In genomic region chr17:27652046-27652790, GRCm38 (mm10) we compare ENCODE assay signal across 25 mouse cellular contexts. TPM values are rescaled to one million over a fixed set of nuclear protein-coding genes. Genes with fewer than 3 reads are reported as not detected.
A peak's percentile ranks its signal among the peaks of the same experiment; 100 is the strongest.
DNase-seq lines count a peak whose midpoint lies in the region; ATAC-seq and TF ChIP-seq lines count a peak whose summit lies in the region.
"Had no signal": no experiment of that assay in that cellular context is flagged by ENCODE, and none has a peak within 500 bp of the region (broad histone marks: within the 10 kb centered on the region; RNA-seq: fewer than 3 reads in every experiment).

No protein-coding gene starts in this region.

- DNase-seq in hindbrain, embryonic 10.5 days (ENCODE audit: low spot score): no peak
- DNase-seq in hindbrain, embryonic 14.5 days (ENCODE audit: low spot score): no peak
- DNase-seq in thymus, postnatal 0 days (ENCODE audit: low spot score): peak; percentile 67
- DNase-seq in ovary, postnatal 14 days (ENCODE audit: low spot score): no peak
- DNase-seq: cerebellum, adult 8-10 months; gastrocnemius, postnatal 14 days; heart, adult 2 months; heart, postnatal 36 days; kidney, adult 8-10 months; kidney, postnatal 36 days; right cerebral cortex, postnatal 25 days had no signal

- no peak for ATAC-seq in hindbrain, embryonic 14.5 days (ENCODE audit: low FRiP score)
- ATAC-seq in granulocyte monocyte progenitor cell, adult 5-6 weeks (replicated peaks; ENCODE audit: poor library complexity, severe bottlenecking): peak; percentile 41
- ATAC-seq in midbrain, embryonic 15.5 days (replicated peaks): no peak
- ATAC-seq in kidney, embryonic 15.5 days (replicated peaks; ENCODE audit: low FRiP score): no peak
- ATAC-seq: forebrain, embryonic 13.5 days; liver, embryonic 12.5 days; midbrain, embryonic 13.5 days had no signal

- H3K9ac ChIP-seq in hindbrain, embryonic 14.5 days: no peak overlapping the region
- H3K9ac ChIP-seq in midbrain, embryonic 15.5 days: no peak overlapping the region
- no peak overlapping the region for H3K9ac ChIP-seq in kidney, embryonic 15.5 days
- H3K9ac ChIP-seq: embryonic facial prominence, embryonic 12.5 days; forebrain, embryonic 13.5 days; limb, embryonic 12.5 days; liver, embryonic 12.5 days; lung, embryonic 15.5 days; midbrain, embryonic 13.5 days had no signal

- H3K4me3 ChIP-seq in hindbrain, embryonic 10.5 days: no peak overlapping the region
- no peak overlapping the region for H3K4me3 ChIP-seq in hindbrain, embryonic 14.5 days (replicated peaks; ENCODE audit: low read length)
- H3K4me3 ChIP-seq in E14TG2a.4 (replicated peaks; ENCODE audit: low read length): peak overlapping the region; percentile 4; the same call in 1 of the 2 replicates
- H3K4me3 ChIP-seq in midbrain, embryonic 15.5 days: no peak overlapping the region
- no peak overlapping the region for H3K4me3 ChIP-seq in kidney, embryonic 15.5 days (replicated peaks)
- H3K4me3 ChIP-seq: embryonic facial prominence, embryonic 12.5 days; erythroblast, embryonic 14.5 days; forebrain, embryonic 13.5 days; heart, adult 2 months; limb, embryonic 12.5 days; liver, embryonic 12.5 days; lung, embryonic 15.5 days; midbrain, embryonic 13.5 days had no signal

- H3K9me3 ChIP-seq in hindbrain, embryonic 10.5 days: no peaks in the 10 kb centered on the region
- no peaks in the 10 kb centered on the region for H3K9me3 ChIP-seq in hindbrain, embryonic 14.5 days (ENCODE audit: control insufficient read depth, low read length)
- H3K9me3 ChIP-seq in E14TG2a.4 (ENCODE audit: low read length): peaks cover 3% of the 10 kb centered on the region; the same call in 1 of the 2 replicates
- no peaks in the 10 kb centered on the region for H3K9me3 ChIP-seq in midbrain, embryonic 15.5 days
- no peaks in the 10 kb centered on the region for H3K9me3 ChIP-seq in kidney, embryonic 15.5 days (replicated peaks)
- H3K9me3 ChIP-seq: embryonic facial prominence, embryonic 12.5 days; forebrain, embryonic 13.5 days; lung, embryonic 15.5 days; midbrain, embryonic 13.5 days had no signal

- peaks cover 28% of the 10 kb centered on the region for H3K4me1 ChIP-seq in hindbrain, embryonic 10.5 days (replicated peaks)
- peaks cover 10% of the 10 kb centered on the region; the same call in 1 of the 2 replicates for H3K4me1 ChIP-seq in hindbrain, embryonic 14.5 days (replicated peaks; ENCODE audit: control insufficient read depth, insufficient read depth, low read length)
- H3K4me1 ChIP-seq in E14TG2a.4 (replicated peaks; ENCODE audit: low read depth, low read length): peaks cover 57% of the 10 kb centered on the region
- peaks cover 21% of the 10 kb centered on the region for H3K4me1 ChIP-seq in midbrain, embryonic 15.5 days
- H3K4me1 ChIP-seq in kidney, embryonic 15.5 days: peaks cover 19% of the 10 kb centered on the region

- H3K27me3 ChIP-seq in hindbrain, embryonic 10.5 days (ENCODE audit: insufficient read depth, poor library complexity, severe bottlenecking): peaks cover 47% of the 10 kb centered on the region
- no peaks in the 10 kb centered on the region for H3K27me3 ChIP-seq in hindbrain, embryonic 14.5 days (ENCODE audit: control insufficient read depth, insufficient read depth, low read length)
- H3K27me3 ChIP-seq in E14TG2a.4 (ENCODE audit: insufficient read depth, low read length): peaks cover 67% of the 10 kb centered on the region
- H3K27me3 ChIP-seq in midbrain, embryonic 15.5 days (replicated peaks): no peaks in the 10 kb centered on the region
- H3K27me3 ChIP-seq in kidney, embryonic 15.5 days: peaks cover 46% of the 10 kb centered on the region

- no peak overlapping the region for H3K4me2 ChIP-seq in hindbrain, embryonic 14.5 days (replicated peaks)
- no peak overlapping the region for H3K4me2 ChIP-seq in midbrain, embryonic 15.5 days
- no peak overlapping the region for H3K4me2 ChIP-seq in kidney, embryonic 15.5 days
- H3K4me2 ChIP-seq: embryonic facial prominence, embryonic 12.5 days; forebrain, embryonic 13.5 days; limb, embryonic 12.5 days; liver, embryonic 12.5 days; lung, embryonic 15.5 days; midbrain, embryonic 13.5 days had no signal

- H3K36me3 ChIP-seq in hindbrain, embryonic 10.5 days: no peaks in the 10 kb centered on the region
- H3K36me3 ChIP-seq in hindbrain, embryonic 14.5 days (replicated peaks; ENCODE audit: control insufficient read depth, insufficient read depth): no peaks in the 10 kb centered on the region
- no peaks in the 10 kb centered on the region for H3K36me3 ChIP-seq in E14TG2a.4 (ENCODE audit: insufficient read depth, low read length)
- H3K36me3 ChIP-seq in midbrain, embryonic 15.5 days (replicated peaks): no peaks in the 10 kb centered on the region
- no peaks in the 10 kb centered on the region for H3K36me3 ChIP-seq in kidney, embryonic 15.5 days
- H3K36me3 ChIP-seq: embryonic facial prominence, embryonic 12.5 days; limb, embryonic 12.5 days; liver, embryonic 12.5 days; lung, embryonic 15.5 days; midbrain, embryonic 13.5 days had no signal

- H3K27ac ChIP-seq in hindbrain, embryonic 10.5 days: peak overlapping the region; percentile 42; the same call in 1 of the 2 replicates
- no peak overlapping the region for H3K27ac ChIP-seq in hindbrain, embryonic 14.5 days
- H3K27ac ChIP-seq in midbrain, embryonic 15.5 days: no peak overlapping the region
- H3K27ac ChIP-seq in kidney, embryonic 15.5 days: no peak overlapping the region
- H3K27ac ChIP-seq: embryonic facial prominence, embryonic 12.5 days; forebrain, embryonic 13.5 days; heart, adult 2 months; limb, embryonic 12.5 days; liver, embryonic 12.5 days; lung, embryonic 15.5 days; midbrain, embryonic 13.5 days; stomach, postnatal 0 days had no signal

- WGBS in hindbrain, embryonic 10.5 days: 86% methylated on average over 23 of the region's 23 CpGs
- WGBS in hindbrain, embryonic 14.5 days: 82% methylated on average over 23 of the region's 23 CpGs
- WGBS in midbrain, embryonic 15.5 days: 85% methylated on average over 23 of the region's 23 CpGs
- WGBS in kidney, embryonic 15.5 days: 84% methylated on average over 23 of the region's 23 CpGs

- peak; percentile 27 for TF ChIP-seq CTCF in E14TG2a.4 (conservative IDR thresholded peaks at IDR 0.05; ENCODE audit: low read length)

RNA-seq across cellular contexts. Expression of gene Pacsin1, which starts 3.1 kb away (rescaled TPM):
- polyA plus RNA-seq in hindbrain, embryonic 10.5 days (2016; fragmentation: Nextera tagmentation; extraction: Ambion mirVana): 3.4 and 3.6 TPM in 2 replicates
- 44.5 and 51.7 TPM in 2 replicates for polyA plus RNA-seq in hindbrain, embryonic 14.5 days (2014; fragmentation: Nextera tagmentation; extraction: Ambion mirVana)
- total RNA-seq in granulocyte monocyte progenitor cell, adult 5-6 weeks (2014; fragmentation: Nextera tagmentation): not detected in 2 replicates
- 0.43 TPM in 1 of 2 replicates, not detected in the other for total RNA-seq in granulocyte monocyte progenitor cell, adult 5-6 weeks (2017)
- polyA plus RNA-seq in thymus, postnatal 0 days (2015; fragmentation: Nextera tagmentation; extraction: Ambion mirVana): 19.8 and 20.1 TPM in 2 replicates
- polyA plus RNA-seq in midbrain, embryonic 15.5 days (2015; fragmentation: Nextera tagmentation; extraction: Ambion mirVana): 55.5 and 55.7 TPM in 2 replicates
- polyA plus RNA-seq in kidney, embryonic 15.5 days (2015; fragmentation: Nextera tagmentation; extraction: Ambion mirVana): 0.99 and 1.5 TPM in 2 replicates

RNA-seq across cellular contexts. Expression of gene Rps10, which starts 15.7 kb away (rescaled TPM):
- polyA plus RNA-seq in hindbrain, embryonic 10.5 days (2016; fragmentation: Nextera tagmentation; extraction: Ambion mirVana): 827 and 832 TPM in 2 replicates
- polyA plus RNA-seq in hindbrain, embryonic 14.5 days (2014; fragmentation: Nextera tagmentation; extraction: Ambion mirVana): 489 and 624 TPM in 2 replicates
- total RNA-seq in granulocyte monocyte progenitor cell, adult 5-6 weeks (2014; fragmentation: Nextera tagmentation): 2,240 and 2,398 TPM in 2 replicates
- total RNA-seq in granulocyte monocyte progenitor cell, adult 5-6 weeks (2017): 2,059 and 2,173 TPM in 2 replicates
- 1,579 and 1,606 TPM in 2 replicates for polyA plus RNA-seq in thymus, postnatal 0 days (2015; fragmentation: Nextera tagmentation; extraction: Ambion mirVana)
- polyA plus RNA-seq in midbrain, embryonic 15.5 days (2015; fragmentation: Nextera tagmentation; extraction: Ambion mirVana): 417 and 421 TPM in 2 replicates
- polyA plus RNA-seq in kidney, embryonic 15.5 days (2015; fragmentation: Nextera tagmentation; extraction: Ambion mirVana): 973 and 1,016 TPM in 2 replicates

RNA-seq across cellular contexts. Expression of gene RPS10-NUDT3, which starts 17.2 kb away (rescaled TPM):
- 0.86 TPM in 1 of 2 replicates, not detected in the other for polyA plus RNA-seq in hindbrain, embryonic 10.5 days (2016; fragmentation: Nextera tagmentation; extraction: Ambion mirVana)
- not detected in 2 replicates for polyA plus RNA-seq in hindbrain, embryonic 14.5 days (2014; fragmentation: Nextera tagmentation; extraction: Ambion mirVana)
- not detected in 2 replicates for total RNA-seq in granulocyte monocyte progenitor cell, adult 5-6 weeks (2014; fragmentation: Nextera tagmentation)
- not detected in 2 replicates for total RNA-seq in granulocyte monocyte progenitor cell, adult 5-6 weeks (2017)
- polyA plus RNA-seq in thymus, postnatal 0 days (2015; fragmentation: Nextera tagmentation; extraction: Ambion mirVana): not detected in 2 replicates
- polyA plus RNA-seq in midbrain, embryonic 15.5 days (2015; fragmentation: Nextera tagmentation; extraction: Ambion mirVana): not detected in 2 replicates
- polyA plus RNA-seq in kidney, embryonic 15.5 days (2015; fragmentation: Nextera tagmentation; extraction: Ambion mirVana): not detected in 2 replicates
- total RNA-seq: gastrocnemius, postnatal 14 days; heart, adult 2 months; heart, postnatal 36 days had no signal
- polyA plus RNA-seq: embryonic facial prominence, embryonic 12.5 days; erythroblast, embryonic 14.5 days; forebrain, embryonic 13.5 days; heart, adult 2 months; heart, embryonic 14.5 days; limb, embryonic 12.5 days; liver, embryonic 12.5 days; lung, embryonic 15.5 days; midbrain, embryonic 13.5 days; neural tube, embryonic 14.5 days; stomach, postnatal 0 days had no signal

RNA-seq across cellular contexts. Expression of gene Nudt3, which starts 28.9 kb away (rescaled TPM):
- polyA plus RNA-seq in hindbrain, embryonic 10.5 days (2016; fragmentation: Nextera tagmentation; extraction: Ambion mirVana): 90.6 and 145 TPM in 2 replicates
- 107 and 115 TPM in 2 replicates for polyA plus RNA-seq in hindbrain, embryonic 14.5 days (2014; fragmentation: Nextera tagmentation; extraction: Ambion mirVana)
- 95.3 and 120 TPM in 2 replicates for total RNA-seq in granulocyte monocyte progenitor cell, adult 5-6 weeks (2014; fragmentation: Nextera tagmentation)
- total RNA-seq in granulocyte monocyte progenitor cell, adult 5-6 weeks (2017): 173 and 194 TPM in 2 replicates
- 80.5 and 87.8 TPM in 2 replicates for polyA plus RNA-seq in thymus, postnatal 0 days (2015; fragmentation: Nextera tagmentation; extraction: Ambion mirVana)
- polyA plus RNA-seq in midbrain, embryonic 15.5 days (2015; fragmentation: Nextera tagmentation; extraction: Ambion mirVana): 251 and 274 TPM in 2 replicates
- polyA plus RNA-seq in kidney, embryonic 15.5 days (2015; fragmentation: Nextera tagmentation; extraction: Ambion mirVana): 75.2 and 81.5 TPM in 2 replicates
